Mouse (Mus musculus): ENCODE results near the gene Pqbp1. TPM values are rescaled to one million over a fixed set of nuclear protein-coding genes. Genes with fewer than 3 reads are reported as not detected.
A peak's percentile ranks its signal among the peaks of the same experiment; 100 is the strongest.

Pqbp1 gene
- 92.3 and 98.1 TPM in 2 replicates for polyA plus RNA-seq (2014; fragmentation: Nextera tagmentation; extraction: Ambion mirVana)

DNA sequence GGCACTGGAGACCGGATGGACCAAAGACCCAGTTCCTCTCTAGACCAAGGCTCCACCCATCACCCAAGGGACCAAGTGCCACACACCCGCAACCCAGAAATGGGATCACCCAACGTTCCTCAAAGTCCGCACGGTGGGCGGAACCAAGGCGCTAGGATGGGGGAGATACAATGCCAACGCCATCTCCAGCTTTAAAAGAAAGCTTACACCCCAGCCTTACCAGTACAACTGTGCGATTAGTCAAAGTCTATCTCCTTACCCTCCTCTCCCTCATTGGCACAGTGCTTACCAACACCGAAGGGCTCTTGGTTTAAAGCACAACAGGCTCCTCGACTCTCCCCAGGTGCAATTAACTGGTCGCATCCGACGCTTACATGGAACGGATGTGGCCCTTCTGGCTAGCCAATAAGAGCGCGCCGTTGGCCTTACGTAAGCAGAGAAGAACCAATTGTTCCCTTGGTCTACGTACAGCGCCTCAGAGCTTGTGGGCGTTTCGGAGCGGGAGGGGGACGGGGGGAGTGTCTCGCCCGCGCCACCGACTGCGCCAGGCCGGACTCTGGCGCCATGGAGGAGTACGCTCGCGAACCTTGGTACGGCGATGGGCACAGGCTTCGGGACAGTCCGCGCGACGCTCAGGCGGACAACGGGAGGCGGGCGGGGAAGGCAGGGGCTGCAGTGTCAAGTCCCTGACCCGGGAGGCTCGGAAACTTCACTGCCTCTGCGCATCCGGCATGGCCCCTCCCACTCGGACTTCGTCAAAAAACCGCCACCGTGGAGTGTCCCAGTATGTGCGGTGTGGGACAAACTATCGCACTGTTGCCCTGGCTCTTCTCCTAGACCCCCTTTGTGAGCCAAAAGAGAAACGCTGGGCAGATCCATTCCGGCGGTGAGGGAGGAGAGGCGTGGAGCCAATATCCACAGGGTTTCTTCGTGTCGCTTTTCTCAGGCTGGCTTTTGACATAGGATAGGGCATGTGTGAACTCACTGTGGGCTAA lies at the start of gene Pqbp1, which contains the start of gene Timm17b:
Gene Pqbp1 (minus strand): TSS at position 390 of the 995 bp plus-strand sequence.
Gene Timm17b (plus strand): TSS at position 478 of the 995 bp plus-strand sequence.
- ATAC-seq (ENCODE audit: low read depth) (peak; percentile 99), DNase-seq (ENCODE audit: low spot score) (peak; percentile 98)

DNA sequence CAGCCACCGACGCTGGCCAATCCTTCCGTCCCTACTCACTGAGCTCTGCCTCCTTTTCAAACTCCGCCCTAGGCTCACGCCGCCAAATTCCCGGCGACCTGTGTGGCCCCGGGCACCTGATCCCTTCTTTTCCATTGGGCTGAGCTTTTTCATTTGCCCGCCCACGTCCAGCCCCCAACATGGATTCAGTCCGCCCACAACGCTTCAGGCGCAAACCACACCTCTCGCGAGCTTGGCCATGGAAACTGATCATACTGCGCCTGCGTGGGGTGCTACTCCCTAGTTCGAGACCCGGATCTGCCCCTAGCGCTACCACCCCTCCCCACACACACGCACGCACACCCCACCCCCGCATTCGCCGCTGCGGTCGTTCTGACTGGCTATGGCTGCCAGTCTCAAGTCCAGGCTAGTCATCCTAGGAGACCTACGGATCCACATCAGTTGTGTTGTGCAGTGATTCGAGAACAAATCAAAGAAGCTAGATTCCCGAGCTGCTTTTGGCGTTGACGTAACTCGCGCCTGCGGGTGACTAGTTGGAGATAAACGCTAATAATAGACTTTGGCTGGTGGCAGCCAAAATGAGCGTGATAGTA lies 48.9 kb upstream of the Pqbp1 start:
- Histone ChIP-seq H3K27me3 (replicated peaks; ENCODE audit: control insufficient read depth, insufficient read depth, low read length) (no peaks in the 10 kb centered on the region), H3K36me3 (ENCODE audit: control insufficient read depth, insufficient read depth, low read length) (peaks cover 9% of the 10 kb centered on the region; the same call in 1 of the 2 replicates), H3K9ac (ENCODE audit: low read depth, low read length) (peak overlapping the region; percentile 57), H3K27ac (replicated peaks; ENCODE audit: low read depth, low read length) (peak overlapping the region; percentile 67; the same call in 1 of the 2 replicates), H3K4me3 (ENCODE audit: low read depth, low read length) (peak overlapping the region; percentile 49), H3K4me1 (ENCODE audit: control insufficient read depth, insufficient read depth, low read length) (no peaks in the 10 kb centered on the region), H3K9me3 (ENCODE audit: control insufficient read depth, low read length) (no peaks in the 10 kb centered on the region), H3K4me2 (ENCODE audit: low read depth, low read length) (peak overlapping the region; percentile 54)
- ATAC-seq (ENCODE audit: low read depth) = peak; percentile 99; the same call in 1 of the 2 replicates
- DNase-seq (ENCODE audit: low spot score) = peak; percentile 96
- 15% methylated on average over 38 of the region's 38 CpGs for WGBS

More for the DNA sequence above, at the start of gene Pqbp1, which contains the start of gene Timm17b:
- no peaks in the 10 kb centered on the region for H3K9me3 ChIP-seq (ENCODE audit: control insufficient read depth, low read length)
- peak within 1 kb of the TSS; percentile 79 for H3K27ac ChIP-seq (replicated peaks; ENCODE audit: low read depth, low read length)
- peak within 1 kb of the TSS; percentile 72 for H3K9ac ChIP-seq (ENCODE audit: low read depth, low read length)
- no peaks in the 10 kb centered on the region for H3K4me1 ChIP-seq (ENCODE audit: control insufficient read depth, insufficient read depth, low read length)
- no peaks in the 10 kb centered on the region for H3K27me3 ChIP-seq (replicated peaks; ENCODE audit: control insufficient read depth, insufficient read depth, low read length)
- H3K4me2 ChIP-seq (ENCODE audit: low read depth, low read length) = peak within 1 kb of the TSS; percentile 57
- WGBS = 20% methylated on average over 53 of the region's 62 CpGs
- H3K36me3 ChIP-seq (ENCODE audit: control insufficient read depth, insufficient read depth, low read length) = peaks cover 9% of the 10 kb centered on the region
- H3K4me3 ChIP-seq (ENCODE audit: low read depth, low read length) = peak within 1 kb of the TSS; percentile 56

DNA sequence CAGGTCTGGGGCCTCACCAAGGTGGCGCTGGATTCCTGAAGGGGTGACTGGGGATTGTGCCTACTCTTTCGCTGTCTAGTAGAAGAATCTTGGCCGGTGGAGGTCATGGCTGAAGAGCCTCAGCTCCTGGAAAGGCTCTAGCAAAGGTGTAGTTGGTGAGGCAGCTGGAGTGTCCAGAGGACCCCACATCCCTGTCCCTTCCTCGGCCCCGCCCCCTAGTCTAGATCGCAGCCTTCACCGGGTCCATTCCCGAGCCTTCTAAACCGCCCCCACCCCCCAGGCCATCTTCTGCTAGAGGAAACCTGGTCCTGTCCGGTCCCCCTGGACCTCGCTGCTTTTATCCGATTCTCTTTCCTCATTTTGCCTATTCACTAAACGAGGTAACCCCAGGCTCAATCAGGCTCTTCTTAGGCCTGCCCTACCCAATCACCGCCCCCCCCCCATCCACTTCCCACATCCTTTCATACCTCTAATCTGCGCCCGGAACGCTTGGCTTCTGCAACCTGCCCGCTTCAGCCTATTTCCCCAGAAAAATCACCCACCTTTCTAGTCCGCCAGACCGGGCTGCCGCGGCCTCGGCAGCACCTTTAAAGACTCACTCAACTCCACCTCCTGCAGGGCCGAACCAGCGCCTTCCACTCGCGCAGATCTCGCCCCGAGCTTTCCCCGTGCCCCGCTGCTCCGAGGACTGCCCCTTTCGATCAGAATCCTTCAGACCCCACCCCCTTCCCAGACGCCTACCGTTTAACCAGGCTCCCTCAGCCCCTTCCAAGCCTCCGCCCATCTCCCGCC lies 48.2 kb upstream of the Pqbp1 start, which contains the start of gene Hdac6:
Gene Hdac6 (minus strand): TSS at position 782 of the 792 bp plus-strand sequence.
- H3K4me3 ChIP-seq (ENCODE audit: low read depth, low read length) = peak within 1 kb of the TSS; percentile 49
- no peaks in the 10 kb centered on the region for H3K27me3 ChIP-seq (replicated peaks; ENCODE audit: control insufficient read depth, insufficient read depth, low read length)
- DNase-seq (ENCODE audit: low spot score) (no peak), ATAC-seq (ENCODE audit: low read depth) (peak; percentile 23)
- H3K9ac ChIP-seq (ENCODE audit: low read depth, low read length) = peak within 1 kb of the TSS; percentile 64
- peaks cover 9% of the 10 kb centered on the region; the same call in 1 of the 2 replicates for H3K36me3 ChIP-seq (ENCODE audit: control insufficient read depth, insufficient read depth, low read length)
- no peaks in the 10 kb centered on the region for H3K4me1 ChIP-seq (ENCODE audit: control insufficient read depth, insufficient read depth, low read length)
- 24% methylated on average over 31 of the region's 37 CpGs for WGBS
- peak within 1 kb of the TSS; percentile 56 for H3K4me2 ChIP-seq (ENCODE audit: low read depth, low read length)
- H3K27ac ChIP-seq (replicated peaks; ENCODE audit: low read depth, low read length) = peak within 1 kb of the TSS; percentile 67; the same call in 1 of the 2 replicates
- H3K9me3 ChIP-seq (ENCODE audit: control insufficient read depth, low read length) = no peaks in the 10 kb centered on the region

DNA sequence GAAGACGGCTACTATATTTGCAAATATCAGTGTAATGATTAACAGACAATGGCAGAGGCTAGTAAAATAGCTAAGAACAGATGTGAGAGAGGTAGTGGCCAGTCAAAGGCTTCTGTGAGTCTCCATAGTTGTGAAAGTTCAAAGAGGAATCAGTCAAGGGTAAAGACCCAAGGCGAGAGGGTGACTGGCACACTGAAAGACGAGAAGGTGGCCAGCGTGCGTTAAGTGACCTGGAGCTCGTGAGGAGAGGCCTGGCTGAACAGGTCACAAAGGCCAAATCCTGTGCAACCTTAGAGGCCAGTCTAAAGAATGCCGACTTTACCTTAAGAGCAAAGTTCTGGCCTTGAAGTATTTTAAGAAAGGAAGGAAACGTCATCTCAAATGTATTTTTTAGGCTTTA lies 46.5 kb upstream of the Pqbp1 start:
- 71% methylated on average over 8 of the region's 8 CpGs for WGBS
- no peaks in the 10 kb centered on the region for H3K27me3 ChIP-seq (replicated peaks; ENCODE audit: control insufficient read depth, insufficient read depth, low read length)
- H3K9ac ChIP-seq (ENCODE audit: low read depth, low read length) = no peak overlapping the region
- H3K4me1 ChIP-seq (ENCODE audit: control insufficient read depth, insufficient read depth, low read length) = no peaks in the 10 kb centered on the region
- no peak overlapping the region for H3K27ac ChIP-seq (replicated peaks; ENCODE audit: low read depth, low read length)
- ATAC-seq (ENCODE audit: low read depth) = no peak
- peaks cover 13% of the 10 kb centered on the region; the same call in 1 of the 2 replicates for H3K36me3 ChIP-seq (ENCODE audit: control insufficient read depth, insufficient read depth, low read length)
- H3K4me2 ChIP-seq (ENCODE audit: low read depth, low read length) = no peak overlapping the region
- H3K4me3 ChIP-seq (ENCODE audit: low read depth, low read length) = no peak overlapping the region
- H3K9me3 ChIP-seq (ENCODE audit: control insufficient read depth, low read length) = no peaks in the 10 kb centered on the region
- DNase-seq (ENCODE audit: low spot score) = no peak

DNA sequence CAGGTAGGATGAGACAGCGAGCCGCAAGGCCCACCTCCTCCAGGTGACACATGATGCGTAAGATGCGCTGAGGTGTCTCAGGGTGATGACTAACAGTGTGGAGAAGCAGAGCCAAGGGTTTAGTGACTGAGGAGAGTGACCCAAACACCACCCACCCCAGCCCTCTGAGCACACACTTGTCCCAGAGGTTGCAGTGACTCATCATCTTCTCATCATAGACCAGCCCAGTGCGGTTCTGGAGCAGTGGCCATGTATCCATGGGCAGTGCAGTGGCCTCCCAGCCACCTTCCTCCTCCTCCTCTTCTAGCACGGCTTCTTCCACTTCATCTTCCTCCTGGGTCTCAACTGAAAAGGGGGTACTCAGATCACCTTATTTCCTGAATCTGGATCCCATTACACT lies 38.6 kb upstream of the Pqbp1 start:
- H3K36me3 ChIP-seq (ENCODE audit: control insufficient read depth, insufficient read depth, low read length) = peaks cover 22% of the 10 kb centered on the region; the same call in 1 of the 2 replicates
- H3K4me3 ChIP-seq (ENCODE audit: low read depth, low read length) = no peak overlapping the region
- H3K4me1 ChIP-seq (ENCODE audit: control insufficient read depth, insufficient read depth, low read length) = no peaks in the 10 kb centered on the region
- ATAC-seq (ENCODE audit: low read depth) (no peak), DNase-seq (ENCODE audit: low spot score) (no peak)
- WGBS = 87% methylated on average over 6 of the region's 6 CpGs
- H3K9me3 ChIP-seq (ENCODE audit: control insufficient read depth, low read length) = no peaks in the 10 kb centered on the region
- no peak overlapping the region for H3K9ac ChIP-seq (ENCODE audit: low read depth, low read length)
- no peak overlapping the region for H3K27ac ChIP-seq (replicated peaks; ENCODE audit: low read depth, low read length)
- no peaks in the 10 kb centered on the region for H3K27me3 ChIP-seq (replicated peaks; ENCODE audit: control insufficient read depth, insufficient read depth, low read length)
- H3K4me2 ChIP-seq (ENCODE audit: low read depth, low read length) = no peak overlapping the region

DNA sequence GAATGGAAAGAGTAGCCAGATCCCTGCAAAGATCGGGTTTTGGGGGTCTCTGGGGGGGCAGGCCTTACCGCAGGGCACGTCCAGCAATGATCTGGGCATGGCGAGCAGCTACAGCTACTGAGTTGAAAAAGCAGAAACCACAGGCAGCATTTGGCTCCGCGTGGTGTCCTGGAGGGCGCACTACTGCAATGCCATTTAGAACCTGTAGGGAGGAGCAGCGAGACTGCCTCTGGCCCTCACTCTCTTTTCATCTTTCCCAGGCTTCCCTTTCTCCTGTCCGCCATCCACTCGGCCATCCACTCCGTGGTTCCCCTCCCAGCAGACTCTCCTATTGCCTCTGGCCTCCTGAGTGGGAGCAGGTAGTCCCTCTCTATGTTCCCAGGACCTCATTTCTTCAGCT lies 37.8 kb upstream of the Pqbp1 start:
- Histone ChIP-seq H3K27me3 (replicated peaks; ENCODE audit: control insufficient read depth, insufficient read depth, low read length) (no peaks in the 10 kb centered on the region), H3K4me3 (ENCODE audit: low read depth, low read length) (no peak overlapping the region), H3K4me1 (ENCODE audit: control insufficient read depth, insufficient read depth, low read length) (no peaks in the 10 kb centered on the region), H3K36me3 (ENCODE audit: control insufficient read depth, insufficient read depth, low read length) (peaks cover 18% of the 10 kb centered on the region; the same call in 1 of the 2 replicates), H3K9me3 (ENCODE audit: control insufficient read depth, low read length) (no peaks in the 10 kb centered on the region), H3K4me2 (ENCODE audit: low read depth, low read length) (no peak overlapping the region), H3K9ac (ENCODE audit: low read depth, low read length) (no peak overlapping the region), H3K27ac (replicated peaks; ENCODE audit: low read depth, low read length) (no peak overlapping the region)
- ATAC-seq (ENCODE audit: low read depth) (no peak), DNase-seq (ENCODE audit: low spot score) (no peak)
- 65% methylated on average over 11 of the region's 11 CpGs for WGBS

DNA sequence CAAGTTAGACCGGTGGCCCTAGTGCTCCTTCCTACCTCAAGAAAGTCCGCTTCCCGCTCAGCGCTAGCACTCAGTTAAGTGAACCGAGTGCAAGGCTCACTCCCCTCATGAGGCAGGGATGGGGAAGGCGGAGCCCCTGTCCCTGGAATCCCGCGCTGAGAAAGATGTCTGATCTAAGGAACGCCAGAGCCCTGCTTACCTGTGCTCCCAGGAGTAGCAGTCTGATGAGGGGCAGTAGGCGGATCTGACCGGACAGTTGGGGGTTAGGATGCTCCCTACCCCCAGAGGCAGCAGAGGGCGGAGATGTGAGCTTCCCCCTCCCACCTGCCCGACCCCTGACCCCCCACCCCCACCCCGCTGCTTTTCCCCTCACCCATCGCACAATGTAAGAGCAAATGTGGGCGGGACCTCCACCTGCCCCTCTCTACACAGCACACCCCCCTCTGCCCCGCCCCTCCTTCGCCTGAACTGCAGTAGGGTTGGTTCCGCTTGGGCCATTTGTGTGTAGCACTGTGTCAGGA lies 29.3 kb upstream of the Pqbp1 start, which contains the start of gene Eras:
Gene Eras (minus strand): TSS at position 338 of the 521 bp plus-strand sequence.
- ATAC-seq (ENCODE audit: low read depth) (no peak), DNase-seq (ENCODE audit: low spot score) (no peak)
- no peaks in the 10 kb centered on the region for H3K9me3 ChIP-seq (ENCODE audit: control insufficient read depth, low read length)
- H3K27ac ChIP-seq (replicated peaks; ENCODE audit: low read depth, low read length) = no peak within 1 kb of the TSS
- H3K9ac ChIP-seq (ENCODE audit: low read depth, low read length) = no peak within 1 kb of the TSS
- WGBS = 18% methylated on average over 15 of the region's 19 CpGs
- H3K36me3 ChIP-seq (ENCODE audit: control insufficient read depth, insufficient read depth, low read length) = 0 out of 2 replicates have a peak, but pooled peaks cover 7% of the 10 kb centered on the region
- no peaks in the 10 kb centered on the region for H3K4me1 ChIP-seq (ENCODE audit: control insufficient read depth, insufficient read depth, low read length)
- H3K27me3 ChIP-seq (replicated peaks; ENCODE audit: control insufficient read depth, insufficient read depth, low read length) = peaks cover 43% of the 10 kb centered on the region
- no peak within 1 kb of the TSS for H3K4me2 ChIP-seq (ENCODE audit: low read depth, low read length)
- no peak within 1 kb of the TSS for H3K4me3 ChIP-seq (ENCODE audit: low read depth, low read length)

Measured in embryonic facial prominence, embryonic 14.5 days (tissue).